Mouse (Mus musculus) thymus, adult 18-20 months (tissue): ENCODE measurements around the gene Adam23.

Experiments
- DNase-seq, 2 experiments: peaks; one replicate each; pipeline ENCODE4 v3.0.0; 2022; ENCODE audit warnings: mixed read lengths in 2 of 2

Gene Adam23

GRCm38 (mm10) chr1:63445656-63446046, at the start of gene Adam23:
Adam23 (plus strand) TSS chr1:63445891.
- DNase-seq = no peak

- DNase-seq = no peak
Observed at GRCm38 (mm10) chr1:63401130-63401529, 44.6 kb upstream of the Adam23 start.

GRCm38 (mm10) chr1:63403601-63404000, 42.1 kb upstream of the Adam23 start:
- no peak for DNase-seq

GRCm38 (mm10) chr1:63408344-63408743, 37.3 kb upstream of the Adam23 start:
- no peak for DNase-seq

GRCm38 (mm10) chr1:63418491-63418890, 27.2 kb upstream of the Adam23 start:
- no peak for DNase-seq

- no peak for DNase-seq
Observed at GRCm38 (mm10) chr1:63430668-63431067, 15.0 kb upstream of the Adam23 start.

GRCm38 (mm10) chr1:63431166-63431565, 14.5 kb upstream of the Adam23 start:
- DNase-seq = no peak

- no peak for DNase-seq
Observed at GRCm38 (mm10) chr1:63431842-63432241, 13.8 kb upstream of the Adam23 start.

- DNase-seq = no peak
Observed at GRCm38 (mm10) chr1:63434052-63434451, 11.6 kb upstream of the Adam23 start.

GRCm38 (mm10) chr1:63437529-63437928, 8.2 kb upstream of the Adam23 start:
- no peak for DNase-seq

- DNase-seq = no peak
Observed at GRCm38 (mm10) chr1:63442186-63442585, 3.5 kb upstream of the Adam23 start.

- DNase-seq = no peak
Observed at GRCm38 (mm10) chr1:63442616-63443015, 3.1 kb upstream of the Adam23 start.

GRCm38 (mm10) chr1:63445149-63445609, 512 bp upstream of the Adam23 start:
- no peak for DNase-seq

GRCm38 (mm10) chr1:63446047-63446704, 485 bp downstream of the Adam23 start:
- no peak for DNase-seq

- DNase-seq = no peak
Observed at GRCm38 (mm10) chr1:63446721-63447120, 1.0 kb downstream of the Adam23 start.

GRCm38 (mm10) chr1:63450091-63450490, 4.4 kb downstream of the Adam23 start:
- no peak for DNase-seq

- no peak for DNase-seq
Observed at GRCm38 (mm10) chr1:63453332-63453887, 7.7 kb downstream of the Adam23 start.

- DNase-seq = no peak
Observed at GRCm38 (mm10) chr1:63457801-63458519, 12.3 kb downstream of the Adam23 start.

GRCm38 (mm10) chr1:63459151-63459550, 13.5 kb downstream of the Adam23 start:
- DNase-seq = no peak

GRCm38 (mm10) chr1:63459926-63460325, 14.2 kb downstream of the Adam23 start:
- DNase-seq = no peak

- DNase-seq = no peak
Observed at GRCm38 (mm10) chr1:63464441-63464840, 18.8 kb downstream of the Adam23 start.

- DNase-seq = no peak
Observed at GRCm38 (mm10) chr1:63473272-63473671, 27.6 kb downstream of the Adam23 start.

GRCm38 (mm10) chr1:63473696-63474095, 28.0 kb downstream of the Adam23 start:
- DNase-seq = no peak

GRCm38 (mm10) chr1:63478946-63479345, 33.3 kb downstream of the Adam23 start:
- DNase-seq = no peak
